Mouse (Mus musculus): ENCODE data around the gene Copz1.

The Copz1 gene

GRCm38 (mm10) chr15:103292673-103293345 lies 20.3 kb downstream of the Copz1 start:
- in situ Hi-C loops (cut with MboI): no loop called here

DNA sequence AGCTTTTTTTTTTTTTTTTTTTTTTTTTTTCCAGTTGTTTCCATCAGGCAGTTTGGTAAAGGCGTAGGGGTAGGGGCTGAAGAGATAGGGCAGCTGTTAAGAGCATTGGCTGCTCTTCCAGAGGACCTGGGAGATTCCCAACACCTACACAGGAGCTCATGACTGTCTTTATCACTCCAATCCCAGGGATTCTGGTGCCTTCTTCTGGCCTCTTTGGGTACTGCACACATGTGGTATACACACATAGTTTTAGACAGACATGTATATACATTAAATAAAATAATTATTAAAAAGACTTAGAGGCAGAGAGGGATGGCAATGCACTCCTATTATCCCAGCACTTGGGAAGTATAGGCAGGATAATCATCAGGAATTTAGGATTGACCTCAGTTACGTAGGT lies 20.9 kb downstream of the Copz1 start:
- in situ Hi-C loops (cut with MboI): no loop called here

DNA sequence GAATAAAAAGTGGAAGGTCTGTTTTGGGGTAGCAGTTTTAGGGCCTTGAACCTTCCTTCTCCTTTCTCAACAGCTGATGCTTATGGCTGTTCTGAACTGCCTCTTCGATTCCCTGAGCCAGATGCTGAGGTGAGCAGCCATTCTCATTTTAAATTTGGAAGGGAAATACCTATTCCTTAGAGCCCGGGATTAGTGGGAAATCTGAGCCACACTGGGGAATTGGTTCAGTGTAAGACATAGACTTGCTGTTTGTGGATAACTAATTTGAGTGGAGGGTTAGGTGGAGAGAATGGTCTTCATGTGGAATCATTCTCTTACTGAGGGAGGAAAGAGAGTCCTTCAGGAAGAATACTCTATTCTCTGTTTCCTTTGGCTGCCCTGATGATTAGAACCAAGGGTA lies 22.1 kb downstream of the Copz1 start:
- in situ Hi-C loops (cut with MboI): no loop called here

DNA sequence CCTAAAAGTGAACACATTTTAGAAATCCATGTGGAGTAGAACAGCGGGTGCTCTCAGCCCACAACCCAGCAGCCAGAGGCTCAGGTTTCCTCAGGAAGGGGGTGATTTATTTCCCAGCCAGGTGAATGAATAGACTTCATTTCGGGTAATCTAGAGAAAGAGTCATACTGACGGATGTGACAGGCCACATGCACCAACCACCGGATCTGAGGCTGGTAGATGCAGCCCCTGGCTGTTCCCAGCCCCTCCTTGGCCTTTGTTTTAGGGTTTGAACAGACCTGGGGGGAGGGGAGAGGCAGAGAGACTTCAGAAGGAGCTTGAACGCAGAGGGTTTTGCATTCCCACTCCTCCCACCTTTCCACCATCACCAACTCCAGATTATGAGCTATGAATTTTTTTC lies 23.3 kb downstream of the Copz1 start:
- in situ Hi-C loops (cut with MboI): no loop called here

- in situ Hi-C loops (cut with MboI): no loop called here
These were observed 24.8 kb downstream of the Copz1 start for GRCm38 (mm10) chr15:103297313-103297712.

- in situ Hi-C loops (cut with MboI): no loop called here
These were observed 25.5 kb downstream of the Copz1 start for GRCm38 (mm10) chr15:103298026-103298425.

DNA sequence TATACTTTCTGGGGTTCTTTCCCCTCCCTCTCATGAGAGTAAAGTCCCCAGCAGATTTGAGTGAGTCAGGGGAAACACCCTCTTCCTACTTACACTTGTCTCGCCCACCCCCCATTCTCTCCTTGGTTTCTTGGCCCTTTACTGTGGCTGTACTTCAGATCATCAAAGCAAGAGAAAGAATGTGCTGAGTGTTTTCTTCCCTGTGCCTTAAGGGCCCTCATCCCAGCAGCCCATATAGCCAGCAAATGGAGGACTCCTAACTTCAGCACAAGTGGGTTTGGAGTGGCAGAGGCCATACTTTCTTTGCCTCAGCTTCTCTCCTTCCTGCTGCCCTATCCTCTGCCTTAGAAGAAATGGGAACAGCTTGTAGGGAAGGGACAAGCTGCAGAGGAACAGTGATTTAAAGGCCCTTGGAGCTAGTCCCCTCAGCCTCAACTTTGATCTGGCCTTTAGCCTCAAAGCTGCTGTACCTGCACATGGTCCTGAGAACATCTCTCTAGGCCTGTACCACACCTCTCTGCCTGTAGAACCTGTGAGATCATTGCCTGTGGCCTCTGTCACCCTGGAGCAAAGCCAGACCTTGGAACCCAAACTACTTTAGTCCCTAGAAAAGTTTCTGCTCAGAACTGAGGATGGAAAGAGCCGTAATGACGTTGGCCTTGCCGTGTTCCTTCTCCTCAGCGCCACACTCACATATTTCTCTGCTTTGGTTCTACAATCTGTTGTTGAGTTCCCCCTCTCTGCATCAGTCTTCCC lies 26.5 kb downstream of the Copz1 start:
- in situ Hi-C loops (cut with MboI): no loop called here

- in situ Hi-C loops (cut with MboI): loop anchor here (25.0 kb wide), 1 partner anchor 312 kb away; the partner anchor contains the start of genes Hoxc6, Hoxc8 and Hoxc9
These were observed 27.1 kb downstream of the Copz1 start for GRCm38 (mm10) chr15:103299644-103300043.

- in situ Hi-C loops (cut with MboI): loop anchor here (25.0 kb wide), 1 partner anchor 313 kb away; the partner anchor contains the start of genes Hoxc6, Hoxc8 and Hoxc9
These were observed 27.6 kb downstream of the Copz1 start for GRCm38 (mm10) chr15:103300067-103300471.

- in situ Hi-C loops (cut with MboI): loop anchor here (25.0 kb wide), 1 partner anchor 313 kb away; the partner anchor contains the start of genes Hoxc6, Hoxc8 and Hoxc9
These were observed 28.0 kb downstream of the Copz1 start for GRCm38 (mm10) chr15:103300560-103300959.

GRCm38 (mm10) chr15:103301046-103301445 lies 28.5 kb downstream of the Copz1 start:
- in situ Hi-C loops (cut with MboI): loop anchor here (25.0 kb wide), 1 partner anchor 314 kb away; the partner anchor contains the start of genes Hoxc6, Hoxc8 and Hoxc9

- in situ Hi-C loops (cut with MboI): loop anchor here (25.0 kb wide), 1 partner anchor 314 kb away; the partner anchor contains the start of genes Hoxc6, Hoxc8 and Hoxc9
These were observed 29.2 kb downstream of the Copz1 start for GRCm38 (mm10) chr15:103301547-103302340.

DNA sequence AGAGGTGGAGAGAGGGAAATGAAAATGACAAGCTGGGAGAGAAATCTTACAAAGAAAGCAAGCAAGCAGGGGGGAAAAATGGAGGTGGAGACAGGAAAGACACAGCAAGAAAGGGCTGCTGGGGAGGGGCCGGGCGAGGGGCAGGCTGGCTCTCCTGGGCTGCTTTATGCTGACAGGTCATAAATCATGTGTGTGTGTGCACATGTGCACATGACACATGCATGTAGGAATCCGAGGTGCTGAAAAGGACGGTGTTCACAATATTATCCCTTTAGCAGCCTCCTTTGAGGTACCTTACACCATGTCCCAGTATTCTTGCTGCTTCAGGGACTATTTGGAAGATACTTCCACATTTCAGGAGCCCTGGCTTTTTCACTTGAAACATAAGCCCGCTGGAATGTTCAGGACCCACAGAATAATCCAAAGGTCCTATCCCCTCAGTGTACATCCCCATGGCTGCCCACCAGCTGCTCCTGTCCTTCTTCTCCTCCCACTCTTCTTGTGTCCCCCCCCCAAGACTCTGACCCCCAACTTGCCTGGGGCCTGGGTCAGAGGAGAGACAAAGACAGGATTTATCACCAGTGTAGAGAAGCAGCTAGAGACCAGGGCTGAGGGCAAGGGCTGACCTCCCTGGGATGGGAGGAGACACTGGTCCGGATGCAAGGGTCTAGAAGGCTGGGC lies 30.0 kb downstream of the Copz1 start:
- in situ Hi-C loops (cut with MboI): loop anchor here (25.0 kb wide), 1 partner anchor 315 kb away; the partner anchor contains the start of genes Hoxc6, Hoxc8 and Hoxc9

DNA sequence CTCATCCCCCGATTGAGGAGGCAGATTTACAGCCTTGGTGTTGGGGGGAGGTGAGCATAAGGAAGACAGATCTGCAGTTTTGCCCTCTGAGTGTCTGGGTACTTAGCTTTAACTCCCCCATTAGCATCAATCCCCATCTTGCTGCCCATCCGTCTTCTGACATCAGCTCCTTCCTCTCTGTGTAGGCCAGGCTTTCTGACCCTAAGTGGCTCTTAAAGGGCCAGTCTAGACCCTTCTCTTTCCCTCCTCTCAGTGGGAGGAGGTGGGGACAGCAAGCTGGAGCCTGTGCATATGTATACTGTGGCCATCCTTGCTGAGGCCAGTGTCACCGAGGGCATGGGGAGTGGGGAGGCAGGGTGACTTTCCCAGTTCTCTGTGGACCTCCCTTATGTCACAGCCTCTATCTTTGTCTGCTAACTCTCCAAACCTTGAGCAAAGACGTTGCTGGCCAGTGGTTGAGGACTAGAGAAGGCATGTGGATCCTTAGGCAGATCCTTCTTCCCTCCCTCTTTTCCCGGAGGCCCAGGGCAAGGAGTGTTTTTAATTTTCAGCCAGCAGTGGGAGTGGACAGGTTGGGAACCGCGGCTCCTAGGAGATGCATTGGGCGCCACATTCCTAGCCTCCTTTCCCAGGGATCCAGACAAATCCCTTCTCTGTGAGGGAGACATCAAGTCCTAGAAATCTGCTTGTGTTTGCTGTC lies 31.6 kb downstream of the Copz1 start:
- in situ Hi-C loops (cut with MboI): loop anchor here (25.0 kb wide), 1 partner anchor 317 kb away; the partner anchor contains the start of genes Hoxc6, Hoxc8 and Hoxc9

GRCm38 (mm10) chr15:103304616-103304969 lies 32.1 kb downstream of the Copz1 start:
- in situ Hi-C loops (cut with MboI): loop anchor here (25.0 kb wide), 1 partner anchor 317 kb away; the partner anchor contains the start of genes Hoxc6, Hoxc8 and Hoxc9

DNA sequence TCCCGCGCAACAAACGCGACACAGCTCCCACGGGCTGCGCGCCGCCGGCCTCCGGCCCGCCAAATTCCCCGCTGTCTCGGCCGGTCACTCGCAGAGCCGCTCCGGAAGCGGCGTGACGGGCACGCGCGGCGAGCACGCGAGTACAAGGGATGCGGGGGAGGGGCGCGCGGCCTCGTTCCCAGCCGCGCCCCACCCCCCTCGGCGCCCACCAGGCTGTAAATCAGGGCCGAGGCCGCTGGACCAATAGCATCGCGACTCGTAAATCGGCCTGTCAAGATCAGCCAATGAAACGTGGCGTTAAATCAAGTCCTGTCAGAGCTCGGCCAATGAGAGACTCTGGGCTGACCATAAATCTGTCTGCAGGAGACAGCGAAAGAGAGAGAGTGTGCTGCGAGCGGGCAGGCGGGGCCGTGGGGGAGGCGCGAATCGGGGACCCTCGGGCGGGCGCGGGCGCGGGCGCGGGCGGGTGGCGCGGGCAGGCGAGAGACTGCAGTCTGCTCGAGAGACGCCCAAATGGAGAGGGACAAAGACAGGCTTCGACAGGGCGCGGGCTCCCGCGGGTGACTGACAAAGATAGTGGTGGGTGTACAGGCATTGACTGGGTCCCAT lies 32.7 kb downstream of the Copz1 start:
- in situ Hi-C loops (cut with MboI): loop anchor here (25.0 kb wide), 1 partner anchor 318 kb away; the partner anchor contains the start of genes Hoxc6, Hoxc8 and Hoxc9

DNA sequence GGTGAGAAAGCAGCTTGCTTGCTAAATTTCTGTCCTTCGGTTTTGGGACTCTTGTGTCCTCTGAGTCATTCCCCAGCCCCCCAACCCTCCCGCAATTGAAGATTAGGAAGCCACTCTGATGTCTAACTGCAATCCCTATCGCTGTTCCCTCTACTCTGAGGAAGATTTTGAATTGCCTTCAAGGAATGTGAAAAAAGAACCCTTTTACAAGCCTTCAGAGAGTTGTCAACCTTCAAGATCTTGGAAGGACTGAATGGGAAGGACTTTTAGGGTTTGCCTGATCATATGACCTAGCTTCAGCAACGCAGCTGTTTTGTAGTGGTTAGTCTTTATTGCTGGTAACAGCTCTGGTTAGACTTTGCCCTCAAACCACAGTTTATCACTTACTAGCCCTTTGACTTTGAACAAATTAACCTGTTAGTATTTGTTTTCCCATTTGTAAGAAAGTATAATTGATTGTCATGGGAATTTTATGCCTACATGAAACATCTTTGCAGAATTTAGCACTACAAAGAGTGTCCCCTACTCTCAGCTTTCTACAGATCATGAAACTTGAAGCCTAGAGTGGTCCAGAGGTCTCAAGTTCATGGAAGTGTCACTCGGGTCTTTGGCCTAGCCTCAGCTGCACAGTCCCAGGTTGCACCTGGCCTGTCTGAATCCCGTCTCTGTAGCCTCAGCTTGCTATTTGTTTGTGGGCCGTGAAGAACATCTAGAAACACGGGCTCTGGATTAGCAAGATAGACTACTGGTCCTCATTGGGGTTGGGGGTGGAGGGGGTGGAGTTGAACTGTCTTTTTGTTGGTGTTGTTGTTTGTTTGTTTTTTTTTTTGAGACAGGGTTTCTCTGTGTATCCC lies 33.5 kb downstream of the Copz1 start:
- in situ Hi-C loops (cut with MboI): loop anchor here (25.0 kb wide), 1 partner anchor 319 kb away; the partner anchor contains the start of genes Hoxc6, Hoxc8 and Hoxc9

- in situ Hi-C loops (cut with MboI): loop anchor here (25.0 kb wide), 1 partner anchor 320 kb away; the partner anchor contains the start of genes Hoxc6, Hoxc8 and Hoxc9
These were observed 34.6 kb downstream of the Copz1 start for GRCm38 (mm10) chr15:103307125-103307524.
